Mouse (Mus musculus) liver, embryonic 14.5 days (tissue): ENCODE results near the gene Stk40. TPM values are rescaled to one million over a fixed set of nuclear protein-coding genes. Genes with fewer than 3 reads are reported as not detected.

Source experiments
- ATAC-seq: fragments of 200-750 bp; cut with Nextera tagmentation; 2 replicates; pipeline ENCODE4 v1.8.0; 2017; ENCODE audit warnings: moderate number of reproducible peaks, mild to moderate bottlenecking, moderate library complexity; ENCODE audit not compliant: insufficient read depth
- DNase-seq, 3 experiments: peaks; one replicate each; pipeline ENCODE4 v3.0.0-alpha.2; 2012 to 2013; ENCODE audit warnings: low read depth in 3 of 3, low spot score in 3 of 3
- H3K27ac ChIP-seq: fragments of 300-500 bp; sonication (generic); 2 replicates; pipeline ENCODE4 v1.5.1; 2014; ENCODE audit warnings: moderate library complexity, mild to moderate bottlenecking, control low read depth, inconsistent platforms
- H3K27me3 ChIP-seq: fragments of 300-500 bp; sonication (generic); 2 replicates; pipeline ENCODE4 v1.6.1; 2014; ENCODE audit warnings: mild to moderate bottlenecking, low read length, moderate library complexity; ENCODE audit not compliant: control insufficient read depth, insufficient read depth
- H3K36me3 ChIP-seq: fragments of 300-500 bp; sonication (generic); replicated peaks from 2 replicates; pipeline ENCODE4 v1.6.1; 2014; ENCODE audit warnings: low read depth; ENCODE audit not compliant: control insufficient read depth, insufficient read depth
- H3K4me1 ChIP-seq, 2 experiments: fragments of 200-500 bp in 1 of 2; fragments of 300-500 bp in 1 of 2; sonication (generic) in 1 of 2; replicated peaks; 2 replicates each; pipeline ENCODE4 v1.6.1; 2012 to 2014; ENCODE audit warnings: antibody characterized with exemption in 1 of 2, inconsistent platforms in 1 of 2, low read length in 1 of 2; ENCODE audit not compliant: control insufficient read depth in 2 of 2, insufficient read depth in 2 of 2
- H3K4me2 ChIP-seq: fragments of 300-500 bp; sonication (generic); 2 replicates; pipeline ENCODE4 v1.6.1; 2014; ENCODE audit warnings: low read depth, mild to moderate bottlenecking, control low read depth, moderate library complexity
- H3K4me3 ChIP-seq, 2 experiments: fragments of 200-500 bp in 1 of 2; fragments of 300-500 bp in 1 of 2; sonication (generic) in 1 of 2; 2 replicates each; pipeline ENCODE4 v1.5.1; 2012 to 2014; ENCODE audit warnings: low read depth in 2 of 2, low read length in 2 of 2, mild to moderate bottlenecking in 2 of 2, control low read depth in 1 of 2, inconsistent platforms in 1 of 2, moderate library complexity in 1 of 2; ENCODE audit not compliant: insufficient read depth in 1 of 2
- H3K9ac ChIP-seq: fragments of 300-500 bp; sonication (generic); replicated peaks from 2 replicates; pipeline ENCODE4 v1.6.1; 2014; ENCODE audit warnings: mild to moderate bottlenecking, control low read depth, moderate library complexity
- H3K9me3 ChIP-seq: fragments of 300-500 bp; sonication (generic); 2 replicates; pipeline ENCODE4 v1.6.1; 2016; ENCODE audit warnings: low read length, mixed read lengths; ENCODE audit not compliant: control insufficient read depth
- CTCF ChIP-seq: IDR thresholded peaks from 2 replicates; pipeline ENCODE4 v1.5.1; 2016; ENCODE audit warnings: antibody characterized with exemption, low read depth, control low read depth
- EP300 ChIP-seq: IDR thresholded peaks from 2 replicates; pipeline ENCODE4 v1.6.1; 2016; ENCODE audit warnings: antibody characterized with exemption, low read depth
- WGBS: fragments of 180-500 bp; shearing (Covaris S2); extraction: QIAGEN DNeasy Blood & Tissue Kit; methylation state at CpG from one replicate; pipeline ENCODE4 v1.1.7; 2014; ENCODE audit not compliant: insufficient replicate concordance; 5-methylcytosine and 5-hydroxymethylcytosine counted together
- polyA plus RNA-seq, 2 experiments: library from polyadenylated mRNA; depleted of rRNA in 1 of 2; stranded (reverse) in 1 of 2; unstranded in 1 of 2; fragments of >200 nt; fragmentation: Nextera tagmentation in 1 of 2; extraction: Ambion mirVana in 1 of 2; gene quantifications; 2 replicates each; pipeline versions ENCODE4 v1.2.1 to v1.2.3; 2012 to 2014

Stk40 gene
- polyA plus RNA-seq, 2 experiments: 4.3 to 9.0 TPM

- WGBS: 67% methylated on average over 10 of the region's 10 CpGs
- no peak overlapping the region for H3K9ac ChIP-seq
- ATAC-seq (no peak), DNase-seq (no peak)
- H3K4me1 ChIP-seq: peaks cover 0 to 12% of the 10 kb centered on the region in 2 experiments; a peak in 2 of 4 replicates
- H3K27me3 ChIP-seq: peaks cover 31% of the 10 kb centered on the region
- no peaks in the 10 kb centered on the region for H3K9me3 ChIP-seq
- no peak overlapping the region for H3K27ac ChIP-seq
- H3K4me2 ChIP-seq: peak overlapping the region; percentile 57; the same call in 1 of the 2 replicates
- no peak for TF ChIP-seq EP300
- no peak for TF ChIP-seq CTCF
- no peaks in the 10 kb centered on the region for H3K36me3 ChIP-seq
- 0 out of 4 replicates have a peak overlapping the region, but pooled peaks of 1 of the 2 experiments have one; percentile 44 for H3K4me3 ChIP-seq
Measured at GRCm38 (mm10) chr4:126149798-126150197, 46.0 kb downstream of the Stk40 start.

GRCm38 (mm10) chr4:126150297-126150948 lies 46.7 kb downstream of the Stk40 start:
- Histone ChIP-seq H3K27me3 (peaks cover 31% of the 10 kb centered on the region), H3K36me3 (no peaks in the 10 kb centered on the region), H3K9ac (no peak overlapping the region), H3K9me3 (no peaks in the 10 kb centered on the region), H3K27ac (no peak overlapping the region), H3K4me1 (peaks cover 0 to 16% of the 10 kb centered on the region in 2 experiments; a peak in 2 of 4 replicates), H3K4me2 (no peak overlapping the region; the same call in 1 of the 2 replicates), H3K4me3 (no peak overlapping the region)
- TF ChIP-seq EP300: no peak
- TF ChIP-seq CTCF: no peak
- ATAC-seq: peak; percentile 16
- 37% methylated on average over 16 of the region's 16 CpGs for WGBS
- no peak for DNase-seq

GRCm38 (mm10) chr4:126150949-126151320 lies 47.2 kb downstream of the Stk40 start:
- ATAC-seq: no peak
- TF ChIP-seq EP300 (no peak), CTCF (no peak)
- peaks cover 31% of the 10 kb centered on the region for H3K27me3 ChIP-seq
- no peak overlapping the region for H3K27ac ChIP-seq
- no peaks in the 10 kb centered on the region for H3K36me3 ChIP-seq
- H3K9ac ChIP-seq: no peak overlapping the region
- H3K4me1 ChIP-seq: peaks cover 0 to 21% of the 10 kb centered on the region in 2 experiments; a peak in 2 of 4 replicates
- H3K4me3 ChIP-seq: no peak overlapping the region
- DNase-seq: no peak
- no peaks in the 10 kb centered on the region for H3K9me3 ChIP-seq
- H3K4me2 ChIP-seq: no peak overlapping the region
- WGBS: 56% methylated on average over 6 of the region's 6 CpGs

GRCm38 (mm10) chr4:126151701-126152440 lies 48.1 kb downstream of the Stk40 start:
- DNase-seq (no peak), ATAC-seq (no peak)
- H3K27ac ChIP-seq: no peak overlapping the region
- 70% methylated on average over 16 of the region's 16 CpGs for WGBS
- H3K36me3 ChIP-seq: no peaks in the 10 kb centered on the region
- H3K4me2 ChIP-seq: no peak overlapping the region
- peaks cover 0 to 21% of the 10 kb centered on the region in 2 experiments; a peak in 2 of 4 replicates for H3K4me1 ChIP-seq
- H3K4me3 ChIP-seq: no peak overlapping the region
- H3K9ac ChIP-seq: no peak overlapping the region
- H3K9me3 ChIP-seq: no peaks in the 10 kb centered on the region
- TF ChIP-seq EP300: no peak
- TF ChIP-seq CTCF: no peak
- H3K27me3 ChIP-seq: peaks cover 31% of the 10 kb centered on the region

GRCm38 (mm10) chr4:126152864-126153263 lies 49.1 kb downstream of the Stk40 start:
- no peak overlapping the region for H3K9ac ChIP-seq
- peaks cover 23% of the 10 kb centered on the region for H3K27me3 ChIP-seq
- peaks cover 0 to 16% of the 10 kb centered on the region in 2 experiments; a peak in 2 of 4 replicates for H3K4me1 ChIP-seq
- H3K36me3 ChIP-seq: no peaks in the 10 kb centered on the region
- no peak overlapping the region for H3K4me3 ChIP-seq
- no peak overlapping the region for H3K27ac ChIP-seq
- no peaks in the 10 kb centered on the region for H3K9me3 ChIP-seq
- ATAC-seq (no peak), DNase-seq (no peak)
- TF ChIP-seq CTCF (no peak), EP300 (no peak)
- WGBS: 31% methylated on average over 14 of the region's 14 CpGs
- H3K4me2 ChIP-seq: no peak overlapping the region
